Mouse (Mus musculus): ENCODE results near the gene Gm12394.
"Not testable (repeated sequence)": the region's sequence is repeated elsewhere in the genome, so short reads cannot be mapped to it uniquely, and the experiment has no call there.

The Gm12394 gene

DNA sequence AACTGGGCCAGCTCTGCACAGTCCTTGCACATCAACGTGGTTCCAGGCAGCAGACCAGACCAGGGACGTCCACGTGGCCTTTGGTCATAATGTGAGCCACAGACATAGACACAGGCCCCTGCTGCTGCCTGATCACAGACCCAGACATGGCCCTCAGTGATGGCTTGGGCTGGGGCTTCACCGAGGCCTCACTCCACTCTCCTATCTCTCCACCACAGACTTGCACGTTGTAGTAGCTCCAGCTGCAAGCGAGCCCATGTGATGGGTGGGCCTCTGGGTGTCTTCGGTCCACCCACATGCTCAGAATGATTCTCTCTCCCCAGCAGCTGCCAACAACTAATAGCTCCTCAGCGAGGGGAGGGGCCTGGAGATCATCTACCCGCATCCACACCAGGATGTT lies 3.9 kb upstream of the Gm12394 start:
- DNase-seq (ENCODE audit: low read depth, low spot score): not testable (repeated sequence)

DNA sequence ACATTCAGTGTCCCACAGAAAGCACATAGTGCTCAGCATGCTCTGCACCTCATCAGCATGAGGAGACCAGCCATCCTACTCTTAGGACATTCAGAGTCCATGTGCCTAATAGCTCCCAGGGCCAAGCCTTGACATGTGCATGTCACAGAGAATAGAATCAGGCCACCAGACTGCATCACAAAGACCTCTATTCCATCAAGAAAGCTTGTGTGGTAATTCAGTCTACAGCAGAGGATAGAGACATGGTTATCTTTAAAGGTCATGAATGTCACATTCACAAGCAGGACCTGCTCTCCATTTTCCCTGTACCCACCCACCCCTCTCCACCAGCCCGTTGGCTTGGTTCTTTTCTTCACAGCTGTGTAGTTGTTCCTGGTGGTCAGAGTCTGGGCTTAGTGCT lies 2.8 kb downstream of the Gm12394 start, which contains the start of gene Fam205a1:
Gene Fam205a1 (minus strand): TSS at position 101 of the 400 bp plus-strand sequence.
- not testable (repeated sequence) for DNase-seq (ENCODE audit: low read depth, low spot score)

DNA sequence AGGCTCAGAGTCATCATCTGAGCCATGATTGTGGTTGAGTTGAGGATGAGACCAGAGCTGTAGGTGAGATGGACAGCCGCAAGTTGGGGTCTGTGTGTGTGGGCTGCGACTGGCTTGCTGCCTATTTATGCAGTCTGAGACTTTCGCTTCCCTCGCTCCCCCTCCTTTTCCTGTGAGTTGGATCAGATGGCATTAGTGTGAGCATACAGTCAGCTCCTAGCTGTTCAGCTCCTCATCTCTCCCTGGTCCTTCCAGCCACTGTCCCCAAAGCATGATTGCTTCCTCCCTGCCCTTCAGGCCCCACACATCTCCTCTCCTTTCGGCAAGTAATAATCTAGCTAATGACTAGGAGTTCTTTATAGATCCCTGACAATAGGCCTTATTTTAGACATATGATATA lies 82.7 kb downstream of the Gm12394 start, which contains the start of gene Ccl21a:
Gene Ccl21a (minus strand): TSS at position 101 of the 400 bp plus-strand sequence.
- not testable (repeated sequence) for DNase-seq (ENCODE audit: low read depth, low spot score)

DNA sequence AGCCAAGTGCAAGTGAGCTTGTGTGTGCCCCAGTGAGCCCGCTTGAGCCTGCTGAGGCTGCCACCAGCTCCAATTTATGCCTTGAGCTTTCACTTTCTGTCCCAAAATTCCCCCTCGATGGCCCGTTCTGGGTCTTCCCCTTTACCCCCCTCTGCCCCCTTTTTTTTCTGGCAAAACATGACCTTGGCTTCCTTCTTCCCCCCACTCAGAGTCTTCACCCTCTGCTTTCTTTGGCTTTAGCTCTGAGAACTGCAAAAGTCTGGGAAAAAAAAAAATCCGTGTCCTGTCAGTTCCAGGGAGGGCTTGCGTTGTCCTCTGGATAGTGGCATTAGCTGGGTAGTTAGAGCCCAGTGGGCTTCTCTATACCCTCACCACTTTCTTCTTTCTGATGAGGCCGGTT lies 100.1 kb downstream of the Gm12394 start, which contains the start of gene Ccl19:
Gene Ccl19 (minus strand): TSS at position 101 of the 400 bp plus-strand sequence.
- DNase-seq (ENCODE audit: low read depth, low spot score): not testable (repeated sequence)

DNA sequence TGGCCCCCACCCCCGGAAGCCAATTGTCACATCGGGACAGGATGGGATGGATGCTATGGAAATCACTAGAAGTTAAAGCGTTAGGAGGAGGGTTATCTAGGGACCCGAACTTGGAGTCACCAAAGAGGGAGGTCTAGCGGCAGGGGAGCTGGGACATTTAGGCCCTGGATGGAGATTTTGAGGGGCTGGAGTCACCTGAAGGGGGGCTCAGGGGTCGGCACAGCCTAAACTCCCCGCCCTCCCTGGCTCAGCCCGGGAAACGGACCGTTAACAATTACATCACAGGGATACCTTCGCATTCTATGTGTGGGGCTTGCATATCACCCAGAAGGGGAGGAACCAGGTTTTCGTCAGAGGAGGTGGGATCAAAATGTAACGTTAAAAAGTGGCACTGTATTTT lies 121.3 kb downstream of the Gm12394 start, which contains the start of gene 4930578G10Rik:
Gene 4930578G10Rik (plus strand): TSS at position 301 of the 400 bp plus-strand sequence.
- DNase-seq (ENCODE audit: low read depth, low spot score): not testable (repeated sequence)
